Mouse (Mus musculus) kidney, adult 2 months (tissue): Measurements from ENCODE around the gene Scgb1c1.

ENCODE experiments used
- CTCF ChIP-seq: fragments of 200-500 bp; conservative IDR thresholded peaks from 2 replicates; pipeline ENCODE4 v1.5.1; 2011; ENCODE audit warnings: low read depth, mild to moderate bottlenecking, control low read depth, low read length, moderate library complexity, mixed read lengths; ENCODE audit not compliant: insufficient read depth, insufficient read length
- POLR2A ChIP-seq: fragments of 200-500 bp; IDR thresholded peaks from one replicate; pipeline ENCODE4 v1.6.1; 2011; ENCODE audit warnings: low read depth, low read length, control low read depth

DNA sequence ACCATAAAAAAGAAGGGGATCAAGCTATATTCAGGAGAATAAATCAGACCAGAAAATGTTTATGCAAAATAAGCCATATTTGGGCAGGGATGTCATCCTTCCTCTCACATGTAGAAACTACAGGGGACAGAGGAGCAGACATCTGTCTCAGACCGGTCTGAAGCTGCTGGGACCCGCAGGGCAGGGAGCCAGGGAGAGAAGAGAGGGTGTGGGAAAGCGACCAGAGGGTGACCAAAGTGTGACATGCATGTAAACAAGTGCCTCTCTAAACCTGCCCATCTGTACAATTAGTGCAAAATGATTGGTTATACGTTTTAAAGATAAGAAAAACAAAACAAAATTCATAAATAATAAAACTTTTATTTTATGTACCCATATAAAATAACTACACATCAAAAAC lies 25.2 kb upstream of the Scgb1c1 start:
- TF ChIP-seq CTCF (no peak), POLR2A (no peak)
